Mouse (Mus musculus) embryonic stem cell, embryonic (primary cell): Measurements from ENCODE around the gene Vwc2l.

ENCODE experiments used
- CTCF ChIA-PET, 4 experiments: fragments of 300-600 bp in 2 of 4; fragments of 350-600 bp in 2 of 4; sonication (Branson Sonifier 250); formaldehyde crosslinking; loops; one replicate each; lab custom pipeline; 2022; ENCODE audit warnings: inconsistent platforms in 2 of 4; lab: Charles Lee
- POLR2A ChIA-PET, 4 experiments: fragments of 300-600 bp in 2 of 4; fragments of 350-600 bp in 2 of 4; sonication (Branson Sonifier 250); formaldehyde crosslinking; loops; one replicate each; lab custom pipeline; 2022; ENCODE audit warnings: antibody characterized with exemption in 4 of 4, inconsistent platforms in 1 of 4; lab: Charles Lee

Gene Vwc2l

GRCm38 (mm10) chr1:70725655-70726066, at the start of gene Vwc2l:
Gene Vwc2l (plus strand): TSS chr1:70725715.
- CTCF ChIA-PET = interaction anchor here in 1 of 4 experiments (0.6 to 1.1 kb wide), 2 partner anchors 618 to 806 kb away, joined by 3 to 5 read pairs; no protein-coding TSS in a partner anchor

GRCm38 (mm10) chr1:70692529-70692928, 33.0 kb upstream of the Vwc2l start:
- POLR2A ChIA-PET = no interaction called here
- CTCF ChIA-PET = no interaction called here

More at GRCm38 (mm10) chr1:70725655-70726066, at the start of gene Vwc2l:
- POLR2A ChIA-PET = interaction anchor here in 1 of 4 experiments (0.6 kb wide), 1 partner anchor 329 kb away, joined by 3 read pairs; no protein-coding TSS in a partner anchor

- CTCF ChIA-PET = no interaction called here
- POLR2A ChIA-PET = no interaction called here
Observed at GRCm38 (mm10) chr1:70700270-70700669, 25.2 kb upstream of the Vwc2l start.

- ChIA-PET CTCF (no interaction called here), POLR2A (no interaction called here)
Observed at GRCm38 (mm10) chr1:70703934-70704333, 21.6 kb upstream of the Vwc2l start.

- CTCF ChIA-PET = no interaction called here
Observed at GRCm38 (mm10) chr1:70705821-70706220, 19.7 kb upstream of the Vwc2l start.

GRCm38 (mm10) chr1:70725045-70725444, 470 bp upstream of the Vwc2l start:
- ChIA-PET POLR2A (interaction anchor here in 1 of 4 experiments (0.5 kb wide), 1 partner anchor 425 kb away, joined by 4 read pairs; no protein-coding TSS in a partner anchor), CTCF (interaction anchor here in 1 of 4 experiments (0.6 to 1.1 kb wide), 2 partner anchors 617 to 806 kb away, joined by 3 to 5 read pairs; no protein-coding TSS in a partner anchor)

More at GRCm38 (mm10) chr1:70705821-70706220, 19.7 kb upstream of the Vwc2l start:
- POLR2A ChIA-PET = no interaction called here

GRCm38 (mm10) chr1:70787146-70787545, 61.6 kb downstream of the Vwc2l start:
- POLR2A ChIA-PET = no interaction called here

GRCm38 (mm10) chr1:70791636-70792035, 66.1 kb downstream of the Vwc2l start:
- ChIA-PET CTCF (no interaction called here), POLR2A (no interaction called here)

More at GRCm38 (mm10) chr1:70787146-70787545, 61.6 kb downstream of the Vwc2l start:
- CTCF ChIA-PET = interaction anchor here in 3 of 4 experiments (0.5 to 1.7 kb wide), 10 partner anchors 11 to 773 kb away, joined by 3 to 9 read pairs (median 4); no protein-coding TSS in a partner anchor

GRCm38 (mm10) chr1:70795094-70795493, 69.6 kb downstream of the Vwc2l start:
- ChIA-PET CTCF (no interaction called here), POLR2A (interaction anchor here in 1 of 4 experiments (0.6 kb wide), 1 partner anchor 25 kb away, joined by 3 read pairs; no protein-coding TSS in a partner anchor)

GRCm38 (mm10) chr1:70803401-70803800, 77.9 kb downstream of the Vwc2l start:
- ChIA-PET CTCF (no interaction called here), POLR2A (no interaction called here)

- ChIA-PET CTCF (no interaction called here), POLR2A (no interaction called here)
Observed at GRCm38 (mm10) chr1:70823111-70823510, 97.6 kb downstream of the Vwc2l start.

- ChIA-PET POLR2A (no interaction called here), CTCF (no interaction called here)
Observed at GRCm38 (mm10) chr1:70833262-70833661, 107.7 kb downstream of the Vwc2l start.

GRCm38 (mm10) chr1:70842222-70842621, 116.7 kb downstream of the Vwc2l start:
- CTCF ChIA-PET = no interaction called here
- POLR2A ChIA-PET = no interaction called here

- ChIA-PET CTCF (no interaction called here), POLR2A (interaction anchor here in 1 of 4 experiments (0.7 kb wide), 1 partner anchor 829 kb away, joined by 7 read pairs; no protein-coding TSS in a partner anchor)
Observed at GRCm38 (mm10) chr1:70845276-70845675, 119.8 kb downstream of the Vwc2l start.

GRCm38 (mm10) chr1:70851633-70852390, 126.3 kb downstream of the Vwc2l start:
- ChIA-PET CTCF (no interaction called here), POLR2A (no interaction called here)

- POLR2A ChIA-PET = no interaction called here
- CTCF ChIA-PET = no interaction called here
Observed at GRCm38 (mm10) chr1:70853446-70853845, 127.9 kb downstream of the Vwc2l start.

- POLR2A ChIA-PET = no interaction called here
- CTCF ChIA-PET = no interaction called here
Observed at GRCm38 (mm10) chr1:70855912-70856311, 130.4 kb downstream of the Vwc2l start.

GRCm38 (mm10) chr1:70861672-70862071, 136.2 kb downstream of the Vwc2l start:
- CTCF ChIA-PET = no interaction called here
- POLR2A ChIA-PET = interaction anchor here in 1 of 4 experiments (0.7 to 1.5 kb wide), 3 partner anchors 8 to 157 kb away, joined by 3 to 5 read pairs (median 3); no protein-coding TSS in a partner anchor

GRCm38 (mm10) chr1:70866137-70866536, 140.6 kb downstream of the Vwc2l start:
- ChIA-PET CTCF (interaction anchor here in 1 of 4 experiments (0.5 kb wide), 1 partner anchor 90 kb away, joined by 6 read pairs; no protein-coding TSS in a partner anchor), POLR2A (interaction anchor here in 1 of 4 experiments (0.5 kb wide), 1 partner anchor 1257 kb away, joined by 4 read pairs; no protein-coding TSS in a partner anchor)

GRCm38 (mm10) chr1:70880496-70880895, 155.0 kb downstream of the Vwc2l start:
- POLR2A ChIA-PET = no interaction called here
- CTCF ChIA-PET = no interaction called here
